Mouse (Mus musculus) embryonic facial prominence, embryonic 15.5 days (tissue): Measurements from ENCODE around the gene Grik1. TPM values are rescaled to one million over a fixed set of nuclear protein-coding genes. Genes with fewer than 3 reads are reported as not detected.

Experiments
- ATAC-seq: fragments of 200-750 bp; cut with Nextera tagmentation; 2 replicates; pipeline ENCODE4 v1.8.0; 2017; ENCODE audit warnings: low read depth, moderate TSS enrichment; ENCODE audit not compliant: insufficient number of reproducible peaks, low FRiP score, low TSS enrichment
- H3K27ac ChIP-seq: fragments of 300-500 bp; sonication (generic); replicated peaks from 2 replicates; pipeline ENCODE4 v1.5.1; 2015; ENCODE audit warnings: mild to moderate bottlenecking, inconsistent platforms
- H3K27me3 ChIP-seq: fragments of 300-500 bp; sonication (generic); 2 replicates; pipeline ENCODE4 v1.6.1; 2015; ENCODE audit warnings: inconsistent platforms
- H3K36me3 ChIP-seq: fragments of 300-500 bp; sonication (generic); 2 replicates; pipeline ENCODE4 v1.6.1; 2015; ENCODE audit warnings: mild to moderate bottlenecking, inconsistent platforms
- H3K4me1 ChIP-seq: fragments of 300-500 bp; sonication (generic); 2 replicates; pipeline ENCODE4 v1.6.1; 2015; ENCODE audit warnings: inconsistent platforms
- H3K4me2 ChIP-seq: fragments of 300-500 bp; sonication (generic); replicated peaks from 2 replicates; pipeline ENCODE4 v1.6.1; 2015; ENCODE audit warnings: mild to moderate bottlenecking, inconsistent platforms
- H3K4me3 ChIP-seq: fragments of 300-500 bp; sonication (generic); replicated peaks from 2 replicates; pipeline ENCODE4 v1.5.1; 2015; ENCODE audit warnings: mild to moderate bottlenecking, inconsistent platforms
- H3K9ac ChIP-seq: fragments of 300-500 bp; sonication (generic); 2 replicates; pipeline ENCODE4 v1.6.1; 2015; ENCODE audit warnings: inconsistent platforms
- H3K9me3 ChIP-seq: fragments of 300-500 bp; sonication (generic); replicated peaks from 2 replicates; pipeline ENCODE4 v1.6.1; 2016; ENCODE audit warnings: inconsistent platforms
- WGBS: fragments of 180-500 bp; shearing (Covaris S2); methylation state at CpG from one replicate; pipeline ENCODE4 v1.1.7; 2015; 5-methylcytosine and 5-hydroxymethylcytosine counted together
- polyA plus RNA-seq: library from polyadenylated mRNA; unstranded; fragments of >200 nt; fragmentation: Nextera tagmentation; extraction: Ambion mirVana; gene quantifications from 2 replicates; pipeline ENCODE4 v1.2.1, GENCODE M21; 2015

Grik1 gene
- 2.6 and 3.2 TPM in 2 replicates for polyA plus RNA-seq

GRCm38 (mm10) chr16:88290132-88290772 is at the start of gene Grik1:
Gene Grik1, minus strand, starts transcription at chr16:88290265.
- peak within 1 kb of the TSS; percentile 94 for H3K4me2 ChIP-seq
- peak within 1 kb of the TSS; percentile 49 for H3K4me3 ChIP-seq
- H3K27ac ChIP-seq, result no peak within 1 kb of the TSS
- H3K36me3 ChIP-seq, result no peaks in the 10 kb centered on the region
- peaks cover 15% of the 10 kb centered on the region for H3K4me1 ChIP-seq
- no peak within 1 kb of the TSS for H3K9ac ChIP-seq
- ATAC-seq, result peak; percentile 73
- no peaks in the 10 kb centered on the region for H3K9me3 ChIP-seq
- 1% methylated on average over 26 of the region's 27 CpGs for WGBS
- peaks cover 26% of the 10 kb centered on the region for H3K27me3 ChIP-seq

DNA sequence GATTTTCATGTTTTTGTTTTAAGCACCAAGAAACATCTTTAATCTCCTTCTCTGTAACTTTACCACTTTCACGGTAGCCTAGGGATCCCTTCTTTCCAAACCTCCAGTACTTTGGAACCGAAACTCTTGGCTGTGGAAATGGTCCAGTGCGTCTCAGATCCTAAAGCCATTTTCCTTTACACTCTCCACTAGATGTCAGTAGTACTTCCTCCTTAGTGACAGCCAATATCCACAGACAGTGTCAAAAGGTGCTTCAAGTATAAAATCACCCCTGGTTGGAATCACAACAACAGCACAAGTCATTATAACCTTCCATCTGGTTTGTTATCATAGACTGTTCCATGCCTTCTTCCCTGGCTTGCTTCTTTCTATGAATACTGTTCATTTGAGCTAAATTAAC is 4.1 kb upstream of the Grik1 start:
- Histone ChIP-seq H3K36me3 (no peaks in the 10 kb centered on the region), H3K4me2 (no peak overlapping the region), H3K4me3 (no peak overlapping the region), H3K27ac (no peak overlapping the region), H3K9ac (no peak overlapping the region), H3K4me1 (peaks cover 13% of the 10 kb centered on the region), H3K27me3 (peaks cover 15% of the 10 kb centered on the region), H3K9me3 (no peaks in the 10 kb centered on the region)
- WGBS, result 47% methylated on average over 3 of the region's 3 CpGs
- no peak for ATAC-seq

DNA sequence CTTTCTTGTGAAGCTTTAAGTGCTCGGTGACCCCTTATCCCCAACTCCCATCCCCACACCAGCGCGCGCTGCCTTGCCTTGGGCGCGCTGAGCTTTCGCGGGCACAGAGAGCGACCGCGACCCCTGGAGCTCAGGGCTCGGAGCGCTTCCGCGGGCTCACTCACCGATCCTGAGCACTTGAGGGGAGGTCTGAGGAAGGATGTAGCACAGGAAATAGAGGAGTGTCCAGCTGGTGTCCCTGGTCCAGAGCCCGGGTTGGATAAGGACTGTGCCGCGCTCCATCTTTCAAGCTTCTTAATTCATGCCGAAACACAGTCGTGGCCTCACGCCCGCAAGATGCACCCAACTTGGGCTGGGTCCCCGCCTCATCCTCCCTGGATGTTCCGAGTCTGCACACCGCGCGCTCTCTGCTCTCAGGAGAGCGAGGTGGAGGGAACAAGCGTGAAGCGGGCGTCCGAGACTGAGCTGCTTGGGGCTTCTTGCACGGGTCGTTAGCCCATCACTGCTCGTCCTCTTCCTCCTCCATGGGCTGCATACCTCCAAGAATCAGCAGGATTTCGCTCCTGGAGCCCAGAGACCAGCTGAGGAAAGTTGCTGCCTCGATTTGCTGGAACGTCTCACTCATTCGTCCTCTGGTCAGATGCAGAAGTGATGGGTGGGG is 514 bp downstream of the Grik1 start:
- Histone ChIP-seq H3K27ac (no peak overlapping the region), H3K4me2 (peak overlapping the region; percentile 94), H3K36me3 (no peaks in the 10 kb centered on the region), H3K9ac (no peak overlapping the region), H3K9me3 (no peaks in the 10 kb centered on the region), H3K27me3 (peaks cover 26% of the 10 kb centered on the region), H3K4me1 (peaks cover 15% of the 10 kb centered on the region), H3K4me3 (peak overlapping the region; percentile 49)
- ATAC-seq, result peak; percentile 29; the same call in 1 of the 2 replicates
- WGBS, result under 1% methylated on average over 40 of the region's 40 CpGs

- no peaks in the 10 kb centered on the region for H3K9me3 ChIP-seq
- no peaks in the 10 kb centered on the region for H3K4me1 ChIP-seq
- no peak for ATAC-seq
- 72% methylated on average over 4 of the region's 4 CpGs for WGBS
- no peak overlapping the region for H3K27ac ChIP-seq
- no peaks in the 10 kb centered on the region for H3K27me3 ChIP-seq
- no peak overlapping the region for H3K4me2 ChIP-seq
- no peak overlapping the region for H3K9ac ChIP-seq
- H3K36me3 ChIP-seq, result no peaks in the 10 kb centered on the region
- H3K4me3 ChIP-seq, result no peak overlapping the region
Observed at GRCm38 (mm10) chr16:88258407-88258806, 31.7 kb downstream of the Grik1 start.

GRCm38 (mm10) chr16:88257072-88257471 is 33.0 kb downstream of the Grik1 start:
- Histone ChIP-seq H3K27me3 (no peaks in the 10 kb centered on the region), H3K4me3 (no peak overlapping the region), H3K27ac (no peak overlapping the region), H3K4me1 (no peaks in the 10 kb centered on the region), H3K9me3 (no peaks in the 10 kb centered on the region), H3K4me2 (no peak overlapping the region), H3K36me3 (no peaks in the 10 kb centered on the region), H3K9ac (no peak overlapping the region)
- 37% methylated on average over 5 of the region's 5 CpGs for WGBS
- ATAC-seq, result no peak

GRCm38 (mm10) chr16:88256101-88256500 is 34.0 kb downstream of the Grik1 start:
- Histone ChIP-seq H3K4me2 (no peak overlapping the region), H3K4me1 (0 out of 2 replicates have a peak, but pooled peaks cover 3% of the 10 kb centered on the region), H3K9me3 (no peaks in the 10 kb centered on the region), H3K4me3 (no peak overlapping the region), H3K36me3 (no peaks in the 10 kb centered on the region), H3K27me3 (no peaks in the 10 kb centered on the region), H3K9ac (no peak overlapping the region), H3K27ac (no peak overlapping the region)
- ATAC-seq, result no peak
- 78% methylated on average over 3 of the region's 3 CpGs for WGBS

DNA sequence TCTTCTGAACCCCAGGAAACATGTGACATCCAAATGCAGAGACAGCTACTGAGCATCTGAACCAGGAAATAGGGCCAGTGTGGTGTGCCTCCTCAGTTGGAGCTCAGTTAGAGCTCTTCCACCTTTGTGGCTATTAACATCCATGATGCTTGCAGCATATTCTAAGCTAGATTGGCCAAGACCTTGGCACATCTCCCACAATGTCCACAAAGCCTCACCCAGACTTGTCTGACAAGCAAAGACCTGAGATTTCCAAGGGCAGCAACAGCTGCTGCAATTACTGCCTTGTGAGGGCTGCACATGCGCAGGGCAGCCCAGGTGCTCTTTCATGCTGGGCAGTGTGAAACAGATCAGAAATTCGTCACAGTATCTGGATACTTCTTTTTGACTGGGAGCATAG is 37.4 kb downstream of the Grik1 start:
- Histone ChIP-seq H3K4me1 (0 out of 2 replicates have a peak, but pooled peaks cover 4% of the 10 kb centered on the region), H3K27me3 (no peaks in the 10 kb centered on the region), H3K9me3 (no peaks in the 10 kb centered on the region), H3K9ac (no peak overlapping the region), H3K27ac (no peak overlapping the region), H3K36me3 (no peaks in the 10 kb centered on the region), H3K4me2 (no peak overlapping the region), H3K4me3 (no peak overlapping the region)
- 60% methylated on average over 2 of the region's 2 CpGs for WGBS
- ATAC-seq, result no peak; the same call in 1 of the 2 replicates

- H3K36me3 ChIP-seq, result no peaks in the 10 kb centered on the region
- no peaks in the 10 kb centered on the region for H3K27me3 ChIP-seq
- H3K4me2 ChIP-seq, result no peak overlapping the region
- no peak overlapping the region for H3K27ac ChIP-seq
- H3K9ac ChIP-seq, result no peak overlapping the region
- 0 out of 2 replicates have a peak, but pooled peaks cover 4% of the 10 kb centered on the region for H3K4me1 ChIP-seq
- no peak for ATAC-seq
- no peak overlapping the region for H3K4me3 ChIP-seq
- H3K9me3 ChIP-seq, result no peaks in the 10 kb centered on the region
- 45% methylated on average over 5 of the region's 5 CpGs for WGBS
Observed at GRCm38 (mm10) chr16:88251049-88251448, 39.0 kb downstream of the Grik1 start.

DNA sequence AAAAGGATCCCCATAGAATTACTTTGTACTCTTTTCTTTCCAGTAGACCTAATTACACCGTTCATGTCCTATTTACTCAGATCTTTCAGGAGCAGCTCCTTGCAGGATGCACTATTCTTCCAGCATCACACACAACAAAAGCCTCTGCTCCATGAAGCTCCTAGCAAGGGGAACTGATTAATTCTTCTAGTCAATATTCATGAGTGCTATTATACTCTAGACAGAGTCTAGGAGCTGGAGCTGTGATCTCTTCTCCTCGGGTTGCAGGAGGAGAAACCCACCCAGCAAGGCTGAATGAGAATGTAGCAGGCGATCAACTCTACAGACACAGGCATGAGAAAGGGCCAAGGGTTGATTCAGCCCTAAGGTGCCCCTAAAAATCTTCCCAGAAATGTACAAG is 40.2 kb downstream of the Grik1 start:
- H3K27me3 ChIP-seq, result no peaks in the 10 kb centered on the region
- ATAC-seq, result no peak
- H3K9me3 ChIP-seq, result no peaks in the 10 kb centered on the region
- H3K4me3 ChIP-seq, result no peak overlapping the region
- 0 out of 2 replicates have a peak, but pooled peaks cover 4% of the 10 kb centered on the region for H3K4me1 ChIP-seq
- H3K27ac ChIP-seq, result no peak overlapping the region
- no peaks in the 10 kb centered on the region for H3K36me3 ChIP-seq
- WGBS, result 69% methylated on average over 3 of the region's 3 CpGs
- no peak overlapping the region for H3K9ac ChIP-seq
- no peak overlapping the region for H3K4me2 ChIP-seq

DNA sequence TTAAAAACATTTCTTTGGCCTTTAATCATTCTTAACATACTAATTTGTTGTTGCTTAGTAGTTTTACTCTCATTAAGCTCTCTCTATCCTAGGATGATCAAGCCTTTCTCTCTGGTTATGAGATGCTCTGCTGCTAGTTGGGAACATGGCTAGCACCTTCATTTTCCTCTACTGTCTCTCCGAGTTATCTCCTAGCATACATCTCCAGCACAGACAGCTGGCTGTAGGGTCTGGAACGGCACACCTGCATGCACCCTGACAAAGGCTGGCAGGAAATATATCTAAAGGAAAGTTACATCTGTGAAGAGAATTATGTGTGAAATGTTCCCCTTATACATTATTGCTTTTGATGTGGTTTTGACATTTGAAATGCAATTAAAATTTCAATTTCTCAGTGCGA is 42.5 kb downstream of the Grik1 start:
- 75% methylated on average over 3 of the region's 3 CpGs for WGBS
- no peak overlapping the region for H3K4me3 ChIP-seq
- ATAC-seq, result no peak

GRCm38 (mm10) chr16:88244658-88245057 is 45.4 kb downstream of the Grik1 start:
- Histone ChIP-seq H3K36me3 (no peaks in the 10 kb centered on the region), H3K9ac (no peak overlapping the region), H3K9me3 (no peaks in the 10 kb centered on the region), H3K27ac (no peak overlapping the region), H3K4me1 (no peaks in the 10 kb centered on the region), H3K4me3 (no peak overlapping the region), H3K4me2 (no peak overlapping the region), H3K27me3 (no peaks in the 10 kb centered on the region)
- 83% methylated on average over 4 of the region's 4 CpGs for WGBS
- ATAC-seq, result no peak

More for the DNA sequence above, 42.5 kb downstream of the Grik1 start:
- Histone ChIP-seq H3K9ac (no peak overlapping the region), H3K27me3 (no peaks in the 10 kb centered on the region), H3K36me3 (no peaks in the 10 kb centered on the region), H3K9me3 (no peaks in the 10 kb centered on the region), H3K4me2 (no peak overlapping the region), H3K4me1 (0 out of 2 replicates have a peak, but pooled peaks cover 4% of the 10 kb centered on the region), H3K27ac (no peak overlapping the region)
